Mouse (Mus musculus) layer of hippocampus, adult 18-20 months (tissue): ENCODE data around the gene Cc2d2a. TPM values are rescaled to one million over a fixed set of nuclear protein-coding genes. Genes with fewer than 3 reads are reported as not detected.

Experiments used
- DNase-seq, 2 experiments: peaks; one replicate each; pipeline ENCODE4 v3.0.0; 2022; ENCODE audit warnings: low spot score in 2 of 2
- long read RNA-seq: library from polyadenylated mRNA; stranded (forward); transcript quantifications from one replicate; pipeline ENCODE4 v2.0.0, GENCODE M21; 2021
- total RNA-seq, 2 experiments: library from RNA; stranded (reverse); gene quantifications; 2 replicates each; pipeline ENCODE4 v1.2.3; 2021

The Cc2d2a gene
- 10 to 100 TPM; 18.7 to 19.0 TPM for total RNA-seq
- long read RNA-seq, partial matches to known transcripts, result 1 of 3 reads
- long read RNA-seq, other reads (novel, unspliced or antisense), result 2 of 3 reads

DNA sequence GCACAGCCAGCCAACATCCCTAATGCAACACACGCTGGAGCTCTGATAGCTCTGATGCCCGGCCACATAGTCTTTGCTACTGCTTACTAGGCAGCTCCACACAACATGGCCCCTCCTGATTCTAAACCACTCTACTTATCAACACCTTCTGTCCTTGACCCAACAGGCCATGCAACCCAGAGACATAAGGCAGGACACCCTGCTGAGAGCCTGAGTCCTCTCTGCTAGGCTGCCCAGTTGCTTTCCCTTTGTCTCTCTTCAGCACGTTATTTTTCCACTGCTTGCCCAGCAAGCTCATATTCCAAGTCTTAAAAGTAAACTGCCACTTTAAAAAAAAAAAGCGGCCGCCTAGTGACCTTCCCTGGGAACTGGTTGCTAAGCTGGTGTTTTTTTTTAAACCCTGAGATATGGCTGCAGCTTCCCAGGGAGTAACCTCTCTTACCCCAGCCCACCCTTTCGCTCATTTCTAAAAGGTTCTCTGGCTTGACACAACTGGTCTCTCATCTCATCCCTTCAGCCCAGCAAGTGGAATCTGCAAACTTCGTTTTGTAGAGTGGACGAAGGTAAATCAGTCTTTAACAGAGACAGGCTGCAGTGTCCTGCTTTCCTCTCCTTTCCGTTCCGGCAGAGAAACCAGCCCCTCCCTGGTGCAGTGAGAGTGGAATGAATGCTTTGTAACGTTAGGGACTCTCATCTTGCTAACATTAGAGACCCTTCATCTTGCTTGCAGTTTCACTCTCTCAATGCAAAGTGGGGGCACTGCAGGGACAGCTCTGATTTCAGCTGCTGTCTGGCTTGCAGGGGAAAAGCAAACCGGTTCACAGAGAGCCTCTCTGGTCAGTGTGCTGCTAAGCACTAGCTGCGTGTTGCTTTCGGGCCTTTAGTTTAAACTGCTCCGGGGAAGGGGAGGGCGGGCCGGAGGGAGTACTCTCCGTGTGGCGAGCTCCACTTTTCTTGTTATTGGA, at the start of gene Cc2d2a:
Gene Cc2d2a (plus strand): TSS at position 350 of the 965 bp plus-strand sequence.
- DNase-seq, result peak; percentile 29 to 56

- peak in 1 of 2 experiments; percentile 62 for DNase-seq
These were observed 40.4 kb upstream of the Cc2d2a start for GRCm38 (mm10) chr5:43621575-43622299.

DNA sequence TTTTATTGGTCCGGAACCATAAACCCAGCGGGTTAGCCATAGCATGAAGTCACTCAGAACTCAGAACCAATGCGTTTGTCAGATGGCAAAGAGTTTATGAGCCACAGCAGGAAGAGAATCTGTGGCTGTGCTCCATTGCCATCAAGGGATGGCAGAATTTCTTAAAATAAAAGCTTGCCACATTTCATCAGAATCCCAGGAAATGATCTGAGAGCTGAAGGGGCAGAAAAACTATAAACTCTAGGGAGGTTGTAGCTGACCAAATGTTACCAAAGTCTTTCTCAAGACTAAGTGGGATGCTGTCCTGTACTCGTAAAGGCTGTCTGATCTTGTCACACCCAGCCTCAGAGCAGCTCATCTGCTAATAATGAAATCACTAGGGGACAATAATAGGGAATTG, 36.7 kb upstream of the Cc2d2a start:
- no peak for DNase-seq

- no peak for DNase-seq
These were observed 28.0 kb upstream of the Cc2d2a start for GRCm38 (mm10) chr5:43634071-43634601.

DNA sequence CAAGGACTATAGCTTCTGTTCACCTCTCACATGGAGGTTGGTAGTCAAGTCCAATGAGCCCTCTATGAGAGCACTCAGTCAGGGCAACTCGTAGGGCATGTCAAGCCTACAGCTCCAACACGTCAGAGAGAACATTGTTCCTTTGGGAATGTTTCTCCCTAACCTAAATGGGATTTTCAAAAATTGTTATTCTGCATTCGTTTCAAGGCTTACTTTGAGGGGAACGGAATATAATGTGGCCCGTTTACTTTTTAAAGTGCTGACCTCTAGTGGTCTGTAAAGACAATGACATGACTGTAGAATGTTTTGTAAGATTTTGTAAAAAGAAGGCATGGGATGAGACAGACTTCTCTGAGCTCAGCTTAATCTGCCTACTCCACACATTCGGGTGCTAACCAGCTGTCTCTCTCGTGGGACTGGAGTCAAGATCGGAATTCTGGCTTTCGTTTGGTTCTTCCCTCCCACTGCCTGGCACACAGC, 27.5 kb upstream of the Cc2d2a start:
- DNase-seq, result peak; percentile 74 to 81

GRCm38 (mm10) chr5:43645020-43645419, 17.1 kb upstream of the Cc2d2a start:
- no peak for DNase-seq

DNA sequence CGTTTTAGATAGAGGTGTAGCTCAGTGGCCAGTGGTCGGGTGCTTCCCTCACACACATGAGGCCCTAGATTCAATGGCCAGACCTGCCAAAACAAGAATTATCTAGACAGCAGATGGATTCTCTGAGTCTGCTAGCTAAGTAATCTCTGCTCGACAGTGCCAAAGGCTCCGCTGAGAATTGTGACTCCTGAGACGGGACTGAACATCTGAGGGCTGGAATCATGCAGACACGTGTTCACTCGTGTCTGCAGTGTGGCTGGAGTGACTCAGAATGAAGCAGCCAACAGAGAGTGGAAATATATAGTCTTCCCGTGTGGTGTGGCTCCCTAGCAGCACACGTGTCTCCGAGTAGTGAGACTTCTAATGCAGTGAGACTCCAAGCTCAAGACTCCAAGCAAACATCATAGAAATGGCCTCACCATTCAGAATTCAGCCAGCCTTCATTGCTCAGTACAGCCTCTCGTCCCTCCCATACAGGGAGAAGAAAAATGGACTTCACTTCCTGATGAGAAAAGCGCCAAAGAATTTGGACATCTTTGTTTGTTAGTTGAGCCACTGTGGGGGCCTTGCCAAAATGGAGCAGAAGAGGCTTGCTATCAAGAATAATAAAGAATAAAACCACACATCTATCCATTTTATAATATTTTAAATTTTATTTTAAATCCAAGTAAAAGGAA, 14.9 kb upstream of the Cc2d2a start:
- no peak for DNase-seq

GRCm38 (mm10) chr5:43661498-43661897, 648 bp upstream of the Cc2d2a start:
- no peak for DNase-seq

- no peak for DNase-seq
These were observed 1.4 kb downstream of the Cc2d2a start for GRCm38 (mm10) chr5:43663531-43663930.

DNA sequence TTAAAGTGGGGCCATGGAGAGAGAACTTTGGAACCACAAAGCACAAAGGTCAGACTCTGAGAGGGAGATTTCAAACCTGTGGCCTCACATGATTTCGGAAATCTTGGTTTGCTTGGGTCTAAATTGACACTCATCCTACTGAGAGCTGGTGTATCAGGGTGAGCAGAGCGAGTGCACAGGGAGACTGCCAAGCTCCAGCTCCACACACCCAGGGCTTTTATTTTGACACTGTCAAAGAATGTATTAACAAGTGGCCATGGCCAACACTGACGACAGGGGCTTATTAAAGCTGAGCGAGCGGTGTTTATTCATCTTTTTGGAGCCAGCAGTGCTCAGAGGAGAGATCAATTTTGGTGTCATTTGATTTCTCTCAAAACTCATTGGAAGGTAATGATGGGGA, 3.0 kb downstream of the Cc2d2a start:
- DNase-seq, result no peak

DNA sequence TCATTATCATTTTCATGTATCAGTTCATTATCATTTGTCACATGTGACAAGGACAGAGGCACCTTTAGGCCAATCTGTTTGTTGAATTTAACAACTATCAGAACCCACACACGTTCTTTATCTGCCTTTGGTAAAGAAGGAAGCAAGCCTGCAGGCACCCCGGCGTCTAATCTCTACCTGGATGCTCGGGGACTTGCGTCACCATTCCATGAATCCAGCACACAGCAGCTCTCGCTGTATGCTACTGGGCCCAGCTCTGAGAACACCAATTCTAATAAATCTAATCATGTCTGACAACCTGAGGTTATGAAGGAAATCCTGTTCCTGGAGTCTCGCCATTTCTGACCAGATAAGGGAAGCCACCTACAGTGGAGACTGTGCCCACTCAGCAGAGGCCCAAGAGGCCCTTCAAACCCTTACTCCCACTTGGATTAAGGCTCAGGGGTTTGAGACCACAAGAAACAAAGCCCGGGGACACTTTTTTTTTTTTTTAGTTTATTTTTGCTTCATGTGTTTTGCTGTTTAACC, 7.0 kb downstream of the Cc2d2a start:
- DNase-seq, result no peak

DNA sequence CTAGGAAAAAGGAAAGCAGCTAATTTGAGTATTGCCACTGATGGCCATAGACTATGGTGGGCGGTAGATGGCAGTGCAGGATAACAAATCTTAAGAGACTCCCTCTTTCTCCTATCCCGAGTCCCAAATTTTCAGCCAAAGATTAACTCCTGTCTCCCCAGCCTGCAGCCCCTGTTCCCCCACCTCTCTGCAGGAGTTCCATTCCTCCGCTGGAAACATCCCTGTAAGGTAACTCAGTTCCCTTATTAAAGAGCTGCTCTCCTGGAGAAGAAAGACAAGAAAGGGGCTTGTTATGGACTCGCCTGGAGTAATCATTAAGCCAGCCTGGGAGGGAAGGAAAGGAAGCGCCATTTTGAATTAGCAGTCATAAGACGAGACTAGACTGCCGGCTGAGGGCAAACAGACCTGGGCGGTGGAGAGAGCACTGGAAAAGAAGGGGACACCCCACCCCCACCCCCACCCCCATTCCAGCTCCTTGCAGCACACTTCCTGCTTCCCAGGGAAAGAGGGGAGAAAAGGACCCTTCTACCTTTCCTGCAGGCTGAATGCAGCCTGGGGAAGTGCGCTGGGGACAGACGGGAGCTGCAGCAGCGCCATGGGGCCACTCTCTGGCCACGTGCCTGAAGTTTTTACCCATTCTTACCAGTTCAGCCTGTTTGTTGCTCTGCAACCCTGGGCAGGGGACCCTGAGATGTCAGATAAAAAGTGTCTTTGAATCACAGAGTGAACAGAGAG, 10.2 kb downstream of the Cc2d2a start:
- DNase-seq, result peak; percentile 73 to 89

DNA sequence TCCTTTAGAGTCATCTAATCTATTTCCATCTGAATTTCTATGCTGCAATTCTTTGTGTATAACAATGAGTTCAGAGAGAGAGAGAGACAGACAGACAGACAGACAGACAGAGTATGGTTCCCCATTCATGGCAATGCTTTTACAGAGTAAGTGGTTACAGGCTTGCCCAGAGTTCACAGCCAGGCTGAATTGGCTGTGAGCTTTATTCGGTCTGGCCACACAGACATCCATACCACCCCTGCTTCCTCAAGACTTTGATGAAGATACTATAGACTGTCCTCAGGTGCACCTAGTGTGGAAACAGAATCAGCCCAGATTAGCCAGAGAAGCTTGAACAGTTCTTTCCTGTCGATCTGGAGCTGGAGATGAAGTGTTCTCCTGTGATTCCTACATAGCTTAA, 10.9 kb downstream of the Cc2d2a start:
- DNase-seq, result no peak

GRCm38 (mm10) chr5:43685466-43685865, 23.3 kb downstream of the Cc2d2a start:
- no peak for DNase-seq

- DNase-seq, result no peak
These were observed 30.3 kb downstream of the Cc2d2a start for GRCm38 (mm10) chr5:43692489-43692888.

DNA sequence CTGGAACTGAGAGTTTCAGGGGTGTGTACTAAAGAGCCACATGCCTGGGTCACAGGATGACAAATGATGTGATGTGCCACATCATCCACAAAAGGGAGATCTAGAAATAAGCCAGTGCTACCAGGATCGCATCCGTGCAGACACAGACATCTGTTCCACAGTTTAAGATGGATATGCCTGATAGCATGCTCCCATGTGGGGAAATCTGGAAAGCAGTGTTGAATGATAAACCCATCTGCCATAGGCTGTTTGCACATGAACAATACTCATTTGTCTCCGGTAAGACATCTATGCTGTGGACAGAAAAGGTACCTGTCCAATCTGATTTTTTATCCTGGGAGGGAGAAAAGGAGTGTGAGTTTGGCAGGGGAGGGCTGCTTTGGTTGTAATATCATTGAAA, 35.0 kb downstream of the Cc2d2a start:
- peak in 1 of 2 experiments; percentile 26 for DNase-seq

DNA sequence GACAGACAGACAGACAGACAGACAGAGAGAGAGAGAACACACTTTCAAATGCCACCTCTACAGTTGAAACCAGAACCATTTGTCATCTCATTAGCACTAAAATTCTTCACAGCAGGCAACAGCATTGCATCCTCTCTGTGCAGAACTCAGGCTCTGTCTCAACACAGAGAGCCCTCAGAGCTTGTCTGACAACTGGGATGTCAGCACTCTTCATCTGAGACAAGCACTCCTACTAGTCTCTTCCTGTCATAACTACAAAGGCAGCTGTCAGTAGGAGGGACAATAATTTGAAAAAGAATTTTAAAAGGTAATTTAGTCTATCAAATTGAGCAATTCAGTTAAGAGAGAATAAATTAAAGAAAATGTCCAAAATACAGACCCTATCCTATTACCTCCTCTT, 37.1 kb downstream of the Cc2d2a start:
- DNase-seq, result no peak

DNA sequence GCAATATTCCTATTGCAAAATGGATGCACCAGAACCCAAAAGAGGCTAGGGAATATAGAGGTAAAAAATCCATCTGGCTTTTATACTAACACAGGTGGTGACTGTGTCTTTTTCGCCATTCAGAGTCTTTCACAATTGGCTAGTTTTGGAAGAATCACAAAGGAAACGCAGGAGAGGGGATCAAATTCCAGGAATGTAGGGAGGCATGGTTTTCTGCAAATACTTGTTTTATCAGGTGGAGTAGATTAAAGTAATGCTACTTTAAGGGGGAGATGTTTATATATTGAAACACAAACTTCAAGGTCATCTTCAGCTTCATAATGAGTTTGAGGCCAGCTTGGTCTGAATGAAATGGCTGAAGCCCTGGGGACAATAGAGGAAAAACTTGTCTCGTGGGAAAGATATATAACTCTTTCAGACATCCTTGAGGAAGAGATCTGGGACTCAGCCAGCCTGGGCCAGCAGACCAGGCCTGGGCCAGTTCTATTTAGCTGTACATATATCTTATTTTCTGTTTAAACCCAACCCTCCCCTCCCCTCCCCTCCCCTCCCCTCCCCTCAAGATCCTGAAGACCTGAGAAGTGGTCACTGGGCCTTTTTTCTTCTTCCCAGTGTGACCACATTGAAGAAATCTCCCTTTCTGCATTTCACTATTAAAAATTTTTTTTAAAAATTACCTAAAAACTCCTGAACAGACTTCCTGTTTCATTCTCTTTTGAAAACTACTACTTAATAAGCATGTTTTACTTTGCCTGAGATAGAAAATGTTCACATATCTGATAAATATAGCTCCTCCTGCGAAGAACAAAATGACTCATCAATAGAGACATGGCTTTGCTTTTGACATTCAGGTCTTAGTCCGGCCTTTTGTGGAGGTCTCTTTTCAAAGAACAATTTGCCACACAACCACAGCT, 59.6 kb downstream of the Cc2d2a start:
- no peak for DNase-seq

DNA sequence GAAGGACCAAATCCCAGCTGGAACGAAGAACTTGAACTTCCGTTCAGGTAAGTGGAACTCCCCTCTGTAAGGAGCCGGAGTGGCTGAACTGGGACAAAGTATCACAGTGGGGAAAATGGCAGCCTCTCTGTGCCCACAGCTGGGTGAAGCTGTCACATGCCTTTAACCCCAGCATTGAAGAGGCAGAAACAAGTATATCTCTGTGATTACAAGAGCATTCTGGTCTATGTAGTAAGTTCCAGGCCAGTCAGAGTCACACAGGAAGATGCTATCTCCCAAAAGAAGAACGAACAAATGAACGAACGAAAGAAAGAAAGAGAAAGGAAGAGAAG, 60.3 kb downstream of the Cc2d2a start:
- DNase-seq, result no peak
